Mouse (Mus musculus): ENCODE measurements around the gene Ubr4. TPM values are rescaled to one million over a fixed set of nuclear protein-coding genes. Genes with fewer than 3 reads are reported as not detected.
A peak's percentile ranks its signal among the peaks of the same experiment; 100 is the strongest.
"Not testable (repeated sequence)": the region's sequence is repeated elsewhere in the genome, so short reads cannot be mapped to it uniquely, and the experiment has no call there.

Ubr4 gene
- polyA plus RNA-seq, 1 experiment, result 183 TPM

DNA sequence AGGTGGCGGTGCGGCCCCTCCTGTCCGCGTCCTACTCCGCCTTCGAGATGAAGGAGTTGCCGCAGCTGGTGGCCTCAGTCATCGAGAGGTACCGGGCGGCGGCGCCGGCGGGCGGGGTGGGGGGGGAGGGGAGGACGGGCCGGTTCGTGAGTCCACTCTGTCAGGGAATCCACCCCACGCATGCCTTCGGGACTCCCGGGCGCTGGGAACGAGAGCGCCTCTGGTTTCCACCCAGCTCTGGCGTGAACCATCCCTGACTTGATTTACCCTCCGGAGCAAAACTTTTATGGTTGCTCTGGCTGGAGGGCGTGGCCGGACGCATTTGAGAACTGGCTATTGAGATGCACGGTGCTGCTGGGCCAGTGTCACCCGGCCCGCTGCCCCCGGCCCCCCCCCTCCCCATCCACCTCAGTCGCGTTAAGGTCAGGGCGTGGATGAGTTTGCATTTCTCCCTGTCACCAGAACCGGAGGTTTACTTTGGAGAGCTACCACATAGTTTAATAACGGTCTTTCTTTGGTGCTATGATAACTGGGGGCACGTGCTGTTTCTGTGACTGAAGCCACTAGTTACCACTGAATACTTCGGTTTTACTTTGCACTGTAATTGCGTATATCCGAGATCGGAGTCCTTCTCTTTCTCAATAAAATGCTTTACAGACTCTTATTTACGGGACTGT lies 28.5 kb downstream of the Ubr4 start:
- peaks cover 3% of the 10 kb centered on the region for H3K4me1 ChIP-seq (ENCODE audit: control insufficient read depth, insufficient read depth, low read length)

DNA sequence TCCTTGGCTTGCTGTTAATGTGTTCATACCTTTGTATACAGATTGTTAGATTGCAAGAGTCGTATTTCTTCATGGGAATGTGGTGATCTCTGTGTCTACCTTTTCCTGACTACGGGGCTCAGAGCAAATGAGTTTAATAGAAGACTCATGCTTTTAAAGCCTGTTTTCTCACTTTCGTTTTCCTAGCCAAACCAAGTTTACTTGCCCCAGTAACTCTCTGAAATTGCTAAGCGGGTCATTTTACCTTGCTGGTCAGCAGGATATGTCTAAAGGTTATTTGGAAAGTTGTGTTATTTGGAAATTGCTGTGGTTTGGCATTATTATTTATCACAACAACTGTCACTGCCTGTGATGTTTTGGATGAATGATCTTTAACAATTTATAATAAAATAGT lies 29.0 kb downstream of the Ubr4 start:
- Histone ChIP-seq H3K27ac (ENCODE audit: insufficient read depth, low read length) (no peak overlapping the region), H3K4me3 (ENCODE audit: insufficient read depth, low read length) (peak overlapping the region; percentile 73; the same call in 1 of the 2 replicates), H3K4me1 (ENCODE audit: control insufficient read depth, insufficient read depth, low read length) (peaks cover 3% of the 10 kb centered on the region)
- no peak for TF ChIP-seq POLR2A (IDR thresholded peaks at IDR 0.05; ENCODE audit: extremely low read depth, insufficient read depth, low read length)
- no peak for TF ChIP-seq CTCF (IDR thresholded peaks at IDR 0.05; ENCODE audit: extremely low read depth, insufficient read depth, low read length)

More for the DNA sequence above, 28.5 kb downstream of the Ubr4 start:
- Histone ChIP-seq H3K4me3 (ENCODE audit: insufficient read depth, low read length) (peak overlapping the region; percentile 73), H3K27ac (ENCODE audit: insufficient read depth, low read length) (no peak overlapping the region)
- TF ChIP-seq CTCF (IDR thresholded peaks at IDR 0.05; ENCODE audit: extremely low read depth, insufficient read depth, low read length) (no peak), POLR2A (IDR thresholded peaks at IDR 0.05; ENCODE audit: extremely low read depth, insufficient read depth, low read length) (no peak)

DNA sequence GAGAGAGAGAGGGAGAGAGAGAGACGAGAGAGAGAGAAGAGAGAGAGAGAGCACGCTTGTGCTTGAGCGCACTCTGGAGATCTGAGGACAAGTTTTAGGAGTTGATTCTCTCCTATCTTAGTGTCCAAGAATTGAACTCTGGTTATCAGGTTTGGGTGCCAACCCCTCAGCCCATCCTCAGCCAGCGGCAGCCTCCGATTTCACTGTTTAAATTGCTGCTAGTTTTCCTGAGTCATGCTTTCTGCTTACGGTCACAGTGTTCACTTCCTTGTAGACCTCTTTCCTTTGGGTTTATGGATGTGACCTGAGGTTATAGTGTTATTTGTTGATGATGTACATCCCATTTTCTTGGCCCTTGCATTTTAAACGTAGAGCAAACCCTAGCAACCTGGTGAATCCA lies 29.8 kb downstream of the Ubr4 start:
- H3K27ac ChIP-seq (ENCODE audit: insufficient read depth, low read length), result no peak overlapping the region
- TF ChIP-seq POLR2A (IDR thresholded peaks at IDR 0.05; ENCODE audit: extremely low read depth, insufficient read depth, low read length) (no peak), CTCF (IDR thresholded peaks at IDR 0.05; ENCODE audit: extremely low read depth, insufficient read depth, low read length) (no peak)
- no peak overlapping the region; the same call in 1 of the 2 replicates for H3K4me3 ChIP-seq (ENCODE audit: insufficient read depth, low read length)
- peaks cover 6% of the 10 kb centered on the region for H3K4me1 ChIP-seq (ENCODE audit: control insufficient read depth, insufficient read depth, low read length)

DNA sequence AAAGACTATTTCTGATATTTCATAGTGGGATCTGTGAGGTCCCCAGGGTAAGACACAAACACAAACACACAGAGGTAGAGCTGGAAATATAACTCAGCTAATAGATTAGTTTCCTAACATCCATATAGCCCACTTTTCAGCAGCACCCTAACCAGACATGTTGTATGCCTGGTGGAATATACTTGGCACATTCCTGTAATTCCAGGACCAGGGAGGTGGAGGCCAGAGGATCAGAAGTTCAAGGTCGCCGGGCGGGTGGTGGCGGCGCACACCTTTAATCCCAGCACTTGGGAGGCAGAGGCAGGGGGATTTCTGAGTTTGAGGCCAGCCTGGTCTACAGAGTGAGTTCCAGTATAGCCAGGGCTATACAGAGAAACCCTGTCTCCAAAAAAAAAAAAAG lies 33.4 kb downstream of the Ubr4 start:
- peaks cover 10% of the 10 kb centered on the region for H3K4me1 ChIP-seq (ENCODE audit: control insufficient read depth, insufficient read depth, low read length)
- H3K27ac ChIP-seq (ENCODE audit: insufficient read depth, low read length); H3K4me3 ChIP-seq (ENCODE audit: insufficient read depth, low read length): not testable (repeated sequence)

DNA sequence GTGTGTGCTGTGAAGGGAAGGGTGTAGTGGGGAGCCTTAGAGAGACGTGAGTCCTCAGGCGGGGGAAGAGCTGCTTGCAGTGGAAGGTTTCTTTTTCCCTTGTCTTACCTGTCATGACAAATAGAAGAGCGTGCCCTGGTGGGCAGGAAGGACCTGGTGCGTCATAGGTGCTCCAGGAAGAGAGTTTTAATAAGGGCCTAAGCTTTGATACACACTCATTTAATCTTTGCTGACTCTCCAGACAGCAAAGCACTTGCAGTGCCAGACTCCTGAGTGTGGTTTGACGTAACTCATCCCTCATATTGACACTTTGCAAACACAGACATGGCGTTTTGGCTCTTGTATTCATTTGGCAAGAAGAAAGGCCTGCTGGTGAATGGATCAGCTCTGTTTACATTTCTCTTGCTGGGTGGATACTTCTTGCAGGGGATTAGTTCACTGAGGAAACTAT lies 34.5 kb downstream of the Ubr4 start:
- peaks cover 9% of the 10 kb centered on the region for H3K4me1 ChIP-seq (ENCODE audit: control insufficient read depth, insufficient read depth, low read length)
- TF ChIP-seq POLR2A (IDR thresholded peaks at IDR 0.05; ENCODE audit: extremely low read depth, insufficient read depth, low read length) (no peak), CTCF (IDR thresholded peaks at IDR 0.05; ENCODE audit: extremely low read depth, insufficient read depth, low read length) (no peak)
- H3K27ac ChIP-seq (ENCODE audit: insufficient read depth, low read length), result peak overlapping the region; percentile 25; the same call in 1 of the 2 replicates
- H3K4me3 ChIP-seq (ENCODE audit: insufficient read depth, low read length), result no peak overlapping the region

DNA sequence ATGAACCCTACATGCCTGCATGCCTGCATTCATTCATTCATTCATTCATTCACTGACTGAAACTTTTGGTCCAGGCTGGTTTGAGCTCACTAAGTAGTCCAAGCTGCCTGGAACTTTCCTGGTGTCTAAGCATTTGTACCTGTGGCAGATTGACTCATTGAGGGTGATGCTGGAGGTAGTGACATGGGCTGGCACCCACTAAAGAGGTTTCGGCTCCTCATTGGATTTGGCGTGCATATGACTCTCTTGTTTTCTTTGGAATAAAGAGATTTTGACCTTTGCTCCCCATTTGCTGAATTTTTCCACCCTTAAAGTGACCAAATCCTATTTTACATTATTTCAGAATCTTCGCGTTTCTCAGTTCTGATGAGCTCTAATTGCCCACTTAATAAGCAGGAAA lies 37.1 kb downstream of the Ubr4 start:
- peaks cover 7% of the 10 kb centered on the region for H3K4me1 ChIP-seq (ENCODE audit: control insufficient read depth, insufficient read depth, low read length)
- no peak for TF ChIP-seq CTCF (IDR thresholded peaks at IDR 0.05; ENCODE audit: extremely low read depth, insufficient read depth, low read length)
- TF ChIP-seq POLR2A (IDR thresholded peaks at IDR 0.05; ENCODE audit: extremely low read depth, insufficient read depth, low read length), result no peak
- H3K4me3 ChIP-seq (ENCODE audit: insufficient read depth, low read length), result no peak overlapping the region

DNA sequence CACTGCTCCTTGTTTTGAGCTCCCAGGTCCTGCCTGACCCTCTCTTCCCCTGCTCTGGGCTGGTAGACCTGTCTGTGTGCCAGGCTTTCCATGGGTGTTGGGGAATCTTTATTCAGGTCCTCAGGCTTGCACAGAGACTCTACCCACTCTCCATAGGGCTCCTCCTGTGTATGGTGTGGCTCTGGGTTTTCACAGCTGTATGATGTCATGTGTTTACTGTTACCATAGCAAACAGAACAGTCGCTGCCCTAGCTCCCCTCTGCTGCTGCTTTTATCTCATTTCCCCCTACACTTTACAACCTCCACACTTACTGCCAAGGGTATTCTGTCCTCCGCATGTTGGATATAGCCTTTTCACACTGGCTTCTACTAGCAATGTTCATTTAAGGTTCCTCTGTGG lies 43.0 kb downstream of the Ubr4 start:
- TF ChIP-seq CTCF (IDR thresholded peaks at IDR 0.05; ENCODE audit: extremely low read depth, insufficient read depth, low read length), result no peak
- TF ChIP-seq POLR2A (IDR thresholded peaks at IDR 0.05; ENCODE audit: extremely low read depth, insufficient read depth, low read length), result no peak
- Histone ChIP-seq H3K4me3 (ENCODE audit: insufficient read depth, low read length) (no peak overlapping the region), H3K4me1 (ENCODE audit: control insufficient read depth, insufficient read depth, low read length) (no peaks in the 10 kb centered on the region), H3K27ac (ENCODE audit: insufficient read depth, low read length) (no peak overlapping the region)

More for the DNA sequence above, 37.1 kb downstream of the Ubr4 start:
- H3K27ac ChIP-seq (ENCODE audit: insufficient read depth, low read length), result no peak overlapping the region

DNA sequence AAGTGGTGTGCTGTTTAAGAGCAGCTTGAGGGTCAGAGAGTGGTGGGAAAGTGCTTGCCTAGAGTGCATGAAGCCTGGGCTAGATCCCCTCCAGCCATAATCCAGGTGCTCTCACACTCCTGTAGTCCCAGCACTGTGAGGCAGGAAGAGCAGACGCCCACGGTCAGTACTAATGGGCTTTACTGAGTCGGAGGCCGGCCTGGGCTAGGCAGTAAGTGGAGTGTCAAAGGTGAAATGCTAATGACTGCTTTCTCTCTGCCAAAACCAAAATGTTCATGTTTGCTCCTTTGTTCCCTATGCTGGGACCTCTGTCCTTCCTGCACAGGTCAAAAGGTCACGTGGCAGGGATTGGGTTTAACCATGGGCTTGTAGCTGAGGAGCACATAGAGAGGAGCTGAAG lies 48.1 kb downstream of the Ubr4 start:
- Histone ChIP-seq H3K4me3 (ENCODE audit: insufficient read depth, low read length) (no peak overlapping the region), H3K4me1 (ENCODE audit: control insufficient read depth, insufficient read depth, low read length) (no peaks in the 10 kb centered on the region), H3K27ac (ENCODE audit: insufficient read depth, low read length) (no peak overlapping the region)
- TF ChIP-seq CTCF (IDR thresholded peaks at IDR 0.05; ENCODE audit: extremely low read depth, insufficient read depth, low read length), result no peak
- no peak for TF ChIP-seq POLR2A (IDR thresholded peaks at IDR 0.05; ENCODE audit: extremely low read depth, insufficient read depth, low read length)

DNA sequence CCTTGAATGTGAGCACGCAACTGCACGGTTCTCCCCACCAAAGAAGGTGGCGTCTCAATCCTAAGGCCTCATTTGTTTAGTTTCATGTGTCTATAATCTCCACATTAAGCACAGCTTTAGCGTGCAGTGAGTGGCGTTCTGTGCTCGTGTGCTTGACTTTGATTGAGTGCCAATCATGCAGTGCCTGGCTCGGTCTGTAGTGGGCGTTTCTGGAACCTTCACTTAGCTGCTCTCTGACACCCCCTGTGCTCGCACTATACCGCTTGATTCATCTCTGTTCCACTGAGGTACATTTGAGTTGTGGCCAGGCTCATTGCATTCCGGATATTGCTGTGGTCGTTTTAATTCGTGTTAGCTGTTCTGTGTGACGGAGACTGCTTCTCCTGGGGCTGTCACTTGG lies 50.8 kb downstream of the Ubr4 start:
- no peak overlapping the region for H3K4me3 ChIP-seq (ENCODE audit: insufficient read depth, low read length)
- no peaks in the 10 kb centered on the region for H3K4me1 ChIP-seq (ENCODE audit: control insufficient read depth, insufficient read depth, low read length)
- H3K27ac ChIP-seq (ENCODE audit: insufficient read depth, low read length), result no peak overlapping the region
- TF ChIP-seq CTCF (IDR thresholded peaks at IDR 0.05; ENCODE audit: extremely low read depth, insufficient read depth, low read length), result 0 out of 2 replicates have a peak, but pooled peaks have one; percentile 8
- no peak for TF ChIP-seq POLR2A (IDR thresholded peaks at IDR 0.05; ENCODE audit: extremely low read depth, insufficient read depth, low read length)

DNA sequence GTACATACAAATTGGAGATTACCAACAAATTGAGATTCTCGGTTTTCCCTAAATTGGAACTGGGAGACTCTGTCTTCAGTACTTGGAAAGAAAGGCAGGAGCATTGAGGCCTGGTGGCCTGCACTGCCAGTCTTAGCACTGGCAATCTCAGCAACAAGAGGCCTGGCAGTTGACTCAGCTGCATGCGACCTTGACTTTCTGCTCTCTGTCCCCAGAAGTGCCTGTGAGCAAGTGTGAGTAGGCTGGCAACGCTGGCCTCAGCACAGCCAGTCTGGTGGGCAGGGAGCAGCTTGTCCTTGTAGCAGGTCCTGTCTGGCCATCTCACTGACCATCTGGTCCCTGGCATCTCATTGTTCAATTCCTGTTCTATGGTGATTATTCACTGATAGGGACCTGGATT lies 58.9 kb downstream of the Ubr4 start:
- TF ChIP-seq POLR2A (IDR thresholded peaks at IDR 0.05; ENCODE audit: extremely low read depth, insufficient read depth, low read length) (no peak), CTCF (IDR thresholded peaks at IDR 0.05; ENCODE audit: extremely low read depth, insufficient read depth, low read length) (no peak)
- Histone ChIP-seq H3K4me3 (ENCODE audit: insufficient read depth, low read length) (no peak overlapping the region), H3K4me1 (ENCODE audit: control insufficient read depth, insufficient read depth, low read length) (no peaks in the 10 kb centered on the region), H3K27ac (ENCODE audit: insufficient read depth, low read length) (no peak overlapping the region)

Measured in cortical plate, adult 2 months (tissue).